Mouse (Mus musculus): ENCODE results near the gene Vmn1r37. TPM values are rescaled to one million over a fixed set of nuclear protein-coding genes. Genes with fewer than 3 reads are reported as not detected.
"Not testable (repeated sequence)": the region's sequence is repeated elsewhere in the genome, so short reads cannot be mapped to it uniquely, and the experiment has no call there.

The Vmn1r37 gene
- polyA plus RNA-seq (2015; fragmentation: Nextera tagmentation; extraction: Ambion mirVana), result not detected in 2 replicates

DNA sequence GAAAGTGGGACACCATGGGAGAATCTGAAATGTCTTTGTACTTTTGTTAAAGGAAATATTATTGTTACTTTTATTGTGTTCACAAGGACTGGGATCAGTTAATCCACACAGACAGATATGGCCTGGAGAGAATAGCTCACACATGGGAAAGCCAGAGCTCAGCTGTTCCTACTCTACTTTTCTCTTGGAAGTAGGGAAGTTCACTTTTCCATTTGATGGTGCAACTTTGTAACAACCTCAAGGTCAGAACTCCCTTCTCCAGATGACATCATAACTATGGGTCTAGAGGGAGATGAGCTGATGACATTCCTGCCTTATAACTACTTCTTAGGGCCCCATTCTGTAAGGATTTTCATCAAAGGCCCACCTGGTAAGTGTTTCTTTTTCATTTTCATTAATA is at the start of gene Vmn1r37:
Gene Vmn1r37, plus strand, starts transcription at position 301 of the 400 bp plus-strand sequence.
- not testable (repeated sequence) for H3K9me3 ChIP-seq (replicated peaks; ENCODE audit: control insufficient read depth, low read length); H3K27ac ChIP-seq (ENCODE audit: low read length); H3K9ac ChIP-seq (ENCODE audit: low read depth, low read length); H3K4me2 ChIP-seq (ENCODE audit: low read depth, low read length); H3K4me3 ChIP-seq (ENCODE audit: low read depth, low read length); H3K27me3 ChIP-seq (ENCODE audit: control insufficient read depth, insufficient read depth, low read depth, low read length); H3K36me3 ChIP-seq (ENCODE audit: control insufficient read depth, insufficient read depth); ATAC-seq (ENCODE audit: low read depth); H3K4me1 ChIP-seq (ENCODE audit: control insufficient read depth, low read depth, low read length)

DNA sequence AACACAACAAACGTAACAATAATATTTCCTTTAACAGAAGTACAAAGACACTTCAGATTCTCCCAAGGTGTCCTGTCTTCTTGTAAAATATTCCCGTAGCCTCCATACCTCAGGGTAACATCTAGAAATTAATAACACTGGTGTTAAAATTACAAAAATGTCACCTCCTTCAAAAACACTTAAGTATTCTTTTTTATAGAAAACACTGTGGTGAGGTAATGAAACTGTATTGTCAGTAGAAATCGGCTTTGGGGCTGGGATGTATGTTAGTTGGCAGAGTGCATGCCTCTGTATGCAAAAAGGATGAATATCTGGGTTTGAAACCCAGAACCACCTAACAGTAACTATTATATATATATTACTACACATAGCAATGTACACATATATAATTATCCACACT is 43.4 kb upstream of the Vmn1r37 start, which contains the start of gene Vmn1r35:
Gene Vmn1r35, minus strand, starts transcription at position 101 of the 400 bp plus-strand sequence.
- no peak for ATAC-seq (ENCODE audit: low read depth)
- no peak within 1 kb of the TSS for H3K9ac ChIP-seq (ENCODE audit: low read depth, low read length)
- H3K27ac ChIP-seq (ENCODE audit: low read length), result no peak within 1 kb of the TSS
- no peaks in the 10 kb centered on the region for H3K36me3 ChIP-seq (ENCODE audit: control insufficient read depth, insufficient read depth)
- WGBS (ENCODE audit: insufficient replicate concordance), result 54% methylated on average over 3 of the region's 3 CpGs
- H3K4me1 ChIP-seq (ENCODE audit: control insufficient read depth, low read depth, low read length), result no peaks in the 10 kb centered on the region
- no peaks in the 10 kb centered on the region for H3K27me3 ChIP-seq (ENCODE audit: control insufficient read depth, insufficient read depth, low read depth, low read length)
- no peaks in the 10 kb centered on the region for H3K9me3 ChIP-seq (replicated peaks; ENCODE audit: control insufficient read depth, low read length)
- no peak within 1 kb of the TSS for H3K4me2 ChIP-seq (ENCODE audit: low read depth, low read length)
- no peak within 1 kb of the TSS for H3K4me3 ChIP-seq (ENCODE audit: low read depth, low read length)

DNA sequence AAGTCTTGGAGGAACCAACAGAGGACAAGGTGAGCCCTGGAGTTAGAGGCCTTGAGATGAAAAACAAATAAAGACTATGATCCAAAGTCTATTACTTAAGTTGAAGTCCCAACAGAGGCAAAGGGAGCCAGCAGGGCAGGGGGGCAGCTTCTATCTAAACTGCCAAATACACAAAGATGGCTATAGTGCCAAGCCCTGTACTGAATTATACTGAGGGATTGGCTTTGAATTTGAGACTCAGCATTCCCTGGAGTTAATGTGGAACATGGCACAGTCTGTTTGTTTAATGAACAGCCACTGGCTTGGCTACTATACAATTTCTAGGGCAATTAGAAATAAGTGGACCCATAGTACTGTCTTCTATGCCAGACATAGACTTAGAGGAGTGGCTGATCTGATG is 20.3 kb upstream of the Vmn1r37 start:
- Histone ChIP-seq H3K27me3 (ENCODE audit: control insufficient read depth, insufficient read depth, low read depth, low read length) (no peaks in the 10 kb centered on the region), H3K36me3 (ENCODE audit: control insufficient read depth, insufficient read depth) (no peaks in the 10 kb centered on the region), H3K4me1 (ENCODE audit: control insufficient read depth, low read depth, low read length) (no peaks in the 10 kb centered on the region), H3K27ac (ENCODE audit: low read length) (no peak overlapping the region), H3K4me3 (ENCODE audit: low read depth, low read length) (no peak overlapping the region), H3K4me2 (ENCODE audit: low read depth, low read length) (no peak overlapping the region), H3K9me3 (replicated peaks; ENCODE audit: control insufficient read depth, low read length) (no peaks in the 10 kb centered on the region), H3K9ac (ENCODE audit: low read depth, low read length) (no peak overlapping the region)
- ATAC-seq (ENCODE audit: low read depth), result no peak

- Histone ChIP-seq H3K9me3 (replicated peaks; ENCODE audit: control insufficient read depth, low read length) (no peaks in the 10 kb centered on the region), H3K36me3 (ENCODE audit: control insufficient read depth, insufficient read depth) (no peaks in the 10 kb centered on the region), H3K4me2 (ENCODE audit: low read depth, low read length) (no peak overlapping the region), H3K9ac (ENCODE audit: low read depth, low read length) (no peak overlapping the region), H3K27ac (ENCODE audit: low read length) (no peak overlapping the region), H3K4me1 (ENCODE audit: control insufficient read depth, low read depth, low read length) (no peaks in the 10 kb centered on the region), H3K4me3 (ENCODE audit: low read depth, low read length) (no peak overlapping the region), H3K27me3 (ENCODE audit: control insufficient read depth, insufficient read depth, low read depth, low read length) (no peaks in the 10 kb centered on the region)
- 29% methylated on average over 3 of the region's 3 CpGs for WGBS (ENCODE audit: insufficient replicate concordance)
- ATAC-seq (ENCODE audit: low read depth), result peak; percentile 45
Observed at GRCm38 (mm10) chr6:66713854-66714253, 15.3 kb upstream of the Vmn1r37 start.

DNA sequence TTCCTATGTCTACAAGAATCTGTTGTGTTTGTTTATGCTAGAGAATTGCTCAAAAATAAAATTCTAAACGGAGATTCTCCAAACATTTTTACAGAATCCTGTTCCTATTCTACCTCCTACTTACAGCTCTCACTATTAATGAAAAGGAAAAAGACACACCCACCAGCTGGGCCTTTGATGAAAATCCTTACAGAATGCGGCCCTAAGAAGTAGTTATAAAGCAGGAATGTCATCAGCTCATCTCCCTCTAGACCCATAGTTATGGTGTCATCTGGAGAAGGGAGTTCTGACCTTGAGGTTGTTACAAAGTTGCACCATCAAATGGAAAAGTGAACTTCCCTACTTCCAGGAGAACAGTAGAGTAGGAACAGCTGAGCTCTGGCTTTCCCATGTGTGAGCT is 10.1 kb upstream of the Vmn1r37 start, which contains the start of gene Vmn1r36:
Gene Vmn1r36, minus strand, starts transcription at position 101 of the 400 bp plus-strand sequence.
- H3K4me2 ChIP-seq (ENCODE audit: low read depth, low read length); H3K36me3 ChIP-seq (ENCODE audit: control insufficient read depth, insufficient read depth); H3K9ac ChIP-seq (ENCODE audit: low read depth, low read length); H3K27me3 ChIP-seq (ENCODE audit: control insufficient read depth, insufficient read depth, low read depth, low read length); H3K9me3 ChIP-seq (replicated peaks; ENCODE audit: control insufficient read depth, low read length); H3K27ac ChIP-seq (ENCODE audit: low read length); H3K4me1 ChIP-seq (ENCODE audit: control insufficient read depth, low read depth, low read length); H3K4me3 ChIP-seq (ENCODE audit: low read depth, low read length); ATAC-seq (ENCODE audit: low read depth): not testable (repeated sequence)
- WGBS (ENCODE audit: insufficient replicate concordance), result 41% methylated on average over 2 of the region's 2 CpGs

DNA sequence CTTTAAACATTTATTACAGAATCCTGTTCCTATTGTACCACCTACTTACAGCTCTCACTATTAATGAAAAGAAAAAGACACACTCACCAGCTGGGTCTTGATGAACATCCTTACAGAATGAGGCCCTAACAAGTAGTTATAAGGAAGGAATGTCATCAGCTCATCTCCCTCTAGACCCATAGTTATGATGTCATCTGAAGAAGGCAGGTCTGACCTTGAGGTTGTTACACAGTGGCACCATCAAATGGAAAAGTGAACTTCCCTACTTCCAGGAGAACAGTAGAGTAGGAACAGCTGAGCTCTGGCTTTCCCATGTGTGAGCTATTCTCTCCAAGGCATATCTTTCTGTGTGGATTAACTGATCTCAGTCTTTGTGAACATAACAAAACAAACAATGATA is 53.3 kb downstream of the Vmn1r37 start, which contains the start of gene Vmn1r38:
Gene Vmn1r38, minus strand, starts transcription at position 101 of the 400 bp plus-strand sequence.
- not testable (repeated sequence) for H3K27ac ChIP-seq (ENCODE audit: low read length); H3K4me3 ChIP-seq (ENCODE audit: low read depth, low read length); ATAC-seq (ENCODE audit: low read depth); H3K27me3 ChIP-seq (ENCODE audit: control insufficient read depth, insufficient read depth, low read depth, low read length); H3K9ac ChIP-seq (ENCODE audit: low read depth, low read length); H3K36me3 ChIP-seq (ENCODE audit: control insufficient read depth, insufficient read depth); H3K4me1 ChIP-seq (ENCODE audit: control insufficient read depth, low read depth, low read length); H3K9me3 ChIP-seq (replicated peaks; ENCODE audit: control insufficient read depth, low read length); H3K4me2 ChIP-seq (ENCODE audit: low read depth, low read length)

Other genes starting within 250 kb of the Vmn1r37 start
- gene Mad2l1, start 194.0 kb upstream of the Vmn1r37 start, polyA plus RNA-seq (2015; fragmentation: Nextera tagmentation; extraction: Ambion mirVana), result 54.7 and 62.7 TPM in 2 replicates
- 0.04 TPM in 2 replicates for gene Vmn1r32, start 169.3 kb upstream of the Vmn1r37 start, polyA plus RNA-seq (2015; fragmentation: Nextera tagmentation; extraction: Ambion mirVana)
- not detected in 2 replicates for gene Vmn1r33, start 111.1 kb upstream of the Vmn1r37 start, polyA plus RNA-seq (2015; fragmentation: Nextera tagmentation; extraction: Ambion mirVana)
- gene Vmn1r34, start 85.5 kb upstream of the Vmn1r37 start, polyA plus RNA-seq (2015; fragmentation: Nextera tagmentation; extraction: Ambion mirVana), result not detected in 2 replicates
- not detected in 2 replicates for gene Vmn1r35, start 43.5 kb upstream of the Vmn1r37 start, polyA plus RNA-seq (2015; fragmentation: Nextera tagmentation; extraction: Ambion mirVana)
- gene Vmn1r36, start 10.2 kb upstream of the Vmn1r37 start, polyA plus RNA-seq (2015; fragmentation: Nextera tagmentation; extraction: Ambion mirVana), result not detected in 2 replicates
- gene Vmn1r38, start 53.2 kb downstream of the Vmn1r37 start, polyA plus RNA-seq (2015; fragmentation: Nextera tagmentation; extraction: Ambion mirVana), result not detected in 2 replicates
- gene Vmn1r39, start 81.2 kb downstream of the Vmn1r37 start, polyA plus RNA-seq (2015; fragmentation: Nextera tagmentation; extraction: Ambion mirVana), result not detected in 2 replicates
- gene Gng12, start 167.0 kb downstream of the Vmn1r37 start, polyA plus RNA-seq (2015; fragmentation: Nextera tagmentation; extraction: Ambion mirVana), result 33.4 and 36.9 TPM in 2 replicates